Mouse (Mus musculus) neural tube, embryonic 11.5 days (tissue): ENCODE results near the gene Tprg. TPM values are rescaled to one million over a fixed set of nuclear protein-coding genes. Genes with fewer than 3 reads are reported as not detected.
A peak's percentile ranks its signal among the peaks of the same experiment; 100 is the strongest.

ENCODE experiments used
- ATAC-seq: fragments of 200-750 bp; cut with Nextera tagmentation; 2 replicates; pipeline ENCODE4 v1.8.0; 2017; ENCODE audit warnings: moderate number of reproducible peaks, mild to moderate bottlenecking, moderate TSS enrichment, moderate library complexity; ENCODE audit not compliant: insufficient read depth, low FRiP score, low TSS enrichment
- DNase-seq: peaks from one replicate; pipeline ENCODE4 v3.0.0-alpha.2; 2015; ENCODE audit warnings: low spot score
- H3K27ac ChIP-seq: fragments of 300-500 bp; sonication (generic); 2 replicates; pipeline ENCODE4 v1.5.1; 2014; ENCODE audit warnings: low read depth, mild to moderate bottlenecking, low read length
- H3K27me3 ChIP-seq: fragments of 300-500 bp; sonication (generic); 2 replicates; pipeline ENCODE4 v1.6.1; 2014; ENCODE audit warnings: mild to moderate bottlenecking, low read length, mixed read lengths; ENCODE audit not compliant: control insufficient read depth, insufficient read depth
- H3K36me3 ChIP-seq: fragments of 300-500 bp; sonication (generic); 2 replicates; pipeline ENCODE4 v1.6.1; 2014; ENCODE audit warnings: mild to moderate bottlenecking, low read length, moderate library complexity, mixed read lengths; ENCODE audit not compliant: control insufficient read depth, insufficient read depth
- H3K4me1 ChIP-seq: fragments of 300-500 bp; sonication (generic); 2 replicates; pipeline ENCODE4 v1.6.1; 2014; ENCODE audit warnings: low read length, mixed read lengths; ENCODE audit not compliant: control insufficient read depth, insufficient read depth
- H3K4me2 ChIP-seq: fragments of 300-500 bp; sonication (generic); 2 replicates; pipeline ENCODE4 v1.6.1; 2014; ENCODE audit warnings: low read depth, mild to moderate bottlenecking, moderate library complexity
- H3K4me3 ChIP-seq: fragments of 300-500 bp; sonication (generic); 2 replicates; pipeline ENCODE4 v1.5.1; 2014; ENCODE audit warnings: low read depth, low read length
- H3K9ac ChIP-seq: fragments of 300-500 bp; sonication (generic); 2 replicates; pipeline ENCODE4 v1.6.1; 2014; ENCODE audit warnings: mild to moderate bottlenecking, low read length
- H3K9me3 ChIP-seq: fragments of 300-500 bp; sonication (generic); 2 replicates; pipeline ENCODE4 v1.6.1; 2016; ENCODE audit warnings: low read length; ENCODE audit not compliant: control insufficient read depth
- WGBS: fragments of 180-500 bp; shearing (Covaris S2); extraction: QIAGEN DNeasy Blood & Tissue Kit; methylation state at CpG from one replicate; pipeline ENCODE4 v1.1.7; 2014; 5-methylcytosine and 5-hydroxymethylcytosine counted together
- polyA plus RNA-seq: library from polyadenylated mRNA; unstranded; fragments of >200 nt; fragmentation: Nextera tagmentation; extraction: Ambion mirVana; gene quantifications from 2 replicates; pipeline ENCODE4 v1.2.1, GENCODE M21; 2014

Tprg gene
- polyA plus RNA-seq, 1 experiment from 2014 or later = not detected

DNA sequence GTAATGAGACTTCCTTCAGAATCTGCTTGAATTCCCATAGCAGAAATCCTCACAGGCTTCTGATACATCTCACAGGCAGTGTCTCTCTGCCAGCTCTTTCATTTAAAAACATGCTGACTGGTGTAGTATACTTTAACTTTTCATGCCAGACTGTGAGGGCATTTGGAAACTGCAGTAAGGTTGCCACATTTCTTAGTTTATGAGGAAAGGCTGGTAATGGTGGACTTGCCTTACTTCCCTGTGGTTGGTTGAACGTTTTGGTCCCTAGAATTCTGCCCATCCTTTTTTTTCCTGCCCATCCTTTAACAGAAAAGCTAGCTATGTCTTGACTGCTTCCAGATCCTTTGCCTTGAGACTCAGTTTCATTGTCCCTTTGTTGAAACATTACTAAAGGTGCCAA lies 138.8 kb downstream of the Tprg start:
- H3K4me1 ChIP-seq = no peaks in the 10 kb centered on the region
- H3K4me3 ChIP-seq = no peak overlapping the region
- WGBS = 87% methylated on average over 1 of the region's 1 CpGs
- DNase-seq (no peak), ATAC-seq (no peak)
- H3K9ac ChIP-seq = no peak overlapping the region
- no peaks in the 10 kb centered on the region for H3K9me3 ChIP-seq
- H3K27me3 ChIP-seq = no peaks in the 10 kb centered on the region
- H3K36me3 ChIP-seq = no peaks in the 10 kb centered on the region
- H3K27ac ChIP-seq = no peak overlapping the region
- H3K4me2 ChIP-seq = no peak overlapping the region

DNA sequence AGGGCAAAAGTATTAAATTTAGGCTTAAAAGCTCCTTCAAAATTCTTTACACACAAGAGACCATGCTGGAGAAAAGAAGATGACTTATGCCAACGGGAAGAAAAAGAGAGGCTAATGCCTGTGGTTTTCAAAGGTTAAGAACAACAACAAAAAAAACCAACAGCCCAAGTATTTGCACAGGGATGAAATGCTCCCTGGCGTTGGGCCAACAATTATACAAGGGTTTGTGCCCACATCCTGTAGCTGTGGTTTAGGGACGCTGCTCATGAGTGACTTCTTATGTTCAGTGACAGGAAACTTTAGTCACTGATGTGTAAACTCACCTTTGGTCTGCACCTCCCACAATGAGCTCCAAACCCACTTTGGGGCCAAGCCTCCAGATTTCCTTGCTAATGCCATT lies 139.6 kb downstream of the Tprg start:
- Histone ChIP-seq H3K4me3 (no peak overlapping the region), H3K4me2 (no peak overlapping the region), H3K36me3 (no peaks in the 10 kb centered on the region), H3K27ac (no peak overlapping the region), H3K9ac (no peak overlapping the region), H3K4me1 (no peaks in the 10 kb centered on the region), H3K9me3 (no peaks in the 10 kb centered on the region), H3K27me3 (no peaks in the 10 kb centered on the region)
- 85% methylated on average over 3 of the region's 3 CpGs for WGBS
- ATAC-seq (no peak), DNase-seq (no peak)

DNA sequence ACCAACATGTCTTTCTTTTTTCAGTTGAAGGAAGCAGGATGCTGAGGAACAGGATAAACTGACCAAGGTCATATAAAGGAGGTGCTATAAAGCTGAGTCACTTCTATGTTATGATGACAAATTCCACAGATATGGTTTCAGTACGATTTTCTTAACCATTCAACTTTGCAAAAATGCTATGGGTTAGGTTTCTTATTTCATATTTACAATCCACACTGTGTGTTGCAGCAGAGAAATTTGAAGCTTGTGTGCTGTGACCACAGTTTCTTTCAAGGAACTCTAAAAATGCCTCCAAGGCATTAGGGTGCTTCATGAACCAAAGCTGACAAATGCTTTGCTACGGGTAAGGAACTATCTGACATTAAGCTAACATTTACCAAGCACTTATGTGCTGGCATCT lies 153.4 kb downstream of the Tprg start:
- no peak for ATAC-seq
- Histone ChIP-seq H3K27me3 (no peaks in the 10 kb centered on the region), H3K4me2 (no peak overlapping the region), H3K27ac (no peak overlapping the region), H3K9ac (no peak overlapping the region), H3K36me3 (no peaks in the 10 kb centered on the region), H3K4me3 (no peak overlapping the region), H3K9me3 (no peaks in the 10 kb centered on the region), H3K4me1 (no peaks in the 10 kb centered on the region)
- DNase-seq = no peak
- WGBS = 89% methylated on average over 2 of the region's 2 CpGs

DNA sequence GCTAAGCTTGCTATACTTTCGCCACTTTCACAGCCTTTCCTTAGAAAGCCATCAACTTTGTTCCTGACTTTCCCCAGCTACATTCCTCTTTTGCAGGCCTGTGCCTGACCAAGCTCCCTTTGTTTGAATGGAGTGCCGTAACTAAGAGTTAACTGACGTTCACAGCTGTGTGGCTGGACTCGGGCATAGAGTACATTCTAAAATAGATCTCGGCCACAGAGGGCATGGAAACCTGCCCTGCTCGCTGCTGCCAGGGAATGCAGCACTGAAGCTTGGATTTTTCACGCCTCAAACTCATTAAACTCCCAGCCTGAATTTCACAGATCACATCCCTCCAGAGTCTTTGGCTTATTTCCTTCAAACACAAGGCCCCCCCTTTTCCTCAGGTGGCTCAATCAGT lies 159.0 kb downstream of the Tprg start:
- no peak overlapping the region for H3K27ac ChIP-seq
- no peaks in the 10 kb centered on the region for H3K9me3 ChIP-seq
- no peaks in the 10 kb centered on the region for H3K27me3 ChIP-seq
- H3K4me2 ChIP-seq = no peak overlapping the region
- ATAC-seq (no peak), DNase-seq (no peak)
- 54% methylated on average over 7 of the region's 7 CpGs for WGBS
- H3K9ac ChIP-seq = no peak overlapping the region
- no peaks in the 10 kb centered on the region for H3K36me3 ChIP-seq
- H3K4me1 ChIP-seq = no peaks in the 10 kb centered on the region; the same call in 1 of the 2 replicates
- no peak overlapping the region for H3K4me3 ChIP-seq

DNA sequence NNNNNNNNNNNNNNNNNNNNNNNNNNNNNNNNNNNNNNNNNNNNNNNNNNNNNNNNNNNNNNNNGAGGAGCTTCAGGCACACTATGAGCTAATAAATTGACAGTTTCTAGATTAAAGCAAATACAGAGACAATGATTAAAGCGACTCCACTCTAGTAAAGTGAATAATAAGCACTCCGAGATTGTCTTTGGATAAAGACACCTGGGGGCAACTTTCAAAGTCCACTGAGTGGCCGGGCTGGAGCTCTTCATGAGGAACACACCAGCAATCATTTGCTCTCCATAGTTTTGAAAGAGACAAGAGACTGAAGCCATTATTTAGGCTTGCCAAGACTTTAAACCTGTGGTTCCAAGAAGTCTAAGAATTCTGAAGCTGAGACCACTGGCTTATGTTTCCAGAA lies 164.9 kb downstream of the Tprg start:
- ATAC-seq = no peak

DNA sequence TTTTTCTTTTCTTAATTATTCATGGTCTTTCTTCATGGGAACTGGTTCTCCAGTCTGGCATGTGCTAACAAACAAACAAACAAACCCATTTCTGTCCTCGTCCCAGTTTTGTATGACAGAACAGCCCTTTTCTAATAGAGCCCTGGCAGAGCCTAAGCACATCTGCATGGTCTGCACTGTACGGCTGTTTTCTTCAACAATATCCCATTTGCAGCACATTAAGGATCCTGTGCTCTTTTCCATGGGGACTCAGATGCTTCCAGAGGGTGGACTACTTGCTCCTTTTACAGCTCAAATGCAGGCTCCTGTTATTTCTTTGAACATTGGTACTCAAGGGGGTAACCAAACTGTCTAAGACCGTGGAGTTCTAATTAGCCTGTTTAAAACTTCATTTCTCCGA lies 178.1 kb downstream of the Tprg start:
- H3K27me3 ChIP-seq = no peaks in the 10 kb centered on the region
- H3K4me3 ChIP-seq = no peak overlapping the region
- ATAC-seq = no peak
- H3K9ac ChIP-seq = no peak overlapping the region
- WGBS = 84% methylated on average over 4 of the region's 4 CpGs
- no peaks in the 10 kb centered on the region for H3K9me3 ChIP-seq
- H3K4me2 ChIP-seq = no peak overlapping the region
- H3K36me3 ChIP-seq = no peaks in the 10 kb centered on the region
- DNase-seq = no peak
- no peak overlapping the region for H3K27ac ChIP-seq
- no peaks in the 10 kb centered on the region for H3K4me1 ChIP-seq

More for the DNA sequence above, 164.9 kb downstream of the Tprg start:
- DNase-seq = no peak
- Histone ChIP-seq H3K27ac (no peak overlapping the region), H3K4me3 (no peak overlapping the region), H3K4me1 (no peaks in the 10 kb centered on the region; the same call in 1 of the 2 replicates), H3K4me2 (no peak overlapping the region), H3K27me3 (no peaks in the 10 kb centered on the region), H3K9ac (no peak overlapping the region), H3K9me3 (no peaks in the 10 kb centered on the region), H3K36me3 (no peaks in the 10 kb centered on the region)
- 88% methylated on average over 3 of the region's 3 CpGs for WGBS

DNA sequence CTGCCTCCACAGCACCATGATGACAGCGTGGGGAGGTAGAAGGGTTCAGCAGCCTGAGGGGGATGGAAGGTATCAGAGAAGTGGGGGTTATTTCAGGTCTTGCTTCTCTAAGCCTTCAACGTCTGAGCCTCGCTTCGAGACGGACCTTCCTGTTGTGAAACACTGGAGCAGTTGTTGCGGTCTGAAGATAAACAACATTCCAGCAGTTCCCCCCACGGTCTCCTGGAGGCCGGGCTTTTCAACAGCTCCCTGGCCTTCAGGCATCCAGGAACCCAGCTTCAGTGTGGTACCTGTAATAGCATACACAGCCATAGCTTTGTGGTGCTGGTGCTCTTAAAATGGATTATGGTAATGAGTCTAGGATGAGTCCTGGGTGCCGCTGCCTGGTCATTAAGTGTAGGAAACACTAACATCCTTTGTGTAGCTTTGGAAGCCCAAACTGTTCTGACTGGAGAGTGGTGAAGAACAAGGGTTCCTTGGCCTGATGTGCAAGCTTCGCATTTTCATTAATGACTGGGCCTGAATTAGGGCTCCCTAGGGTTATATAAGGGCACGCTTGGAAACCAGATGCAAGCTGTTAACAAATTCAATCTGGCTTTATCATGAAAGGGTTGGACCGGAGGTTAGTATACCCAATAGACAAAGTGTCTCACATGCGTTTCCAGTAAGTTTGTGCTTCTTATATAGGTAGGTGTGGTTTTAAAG lies 179.0 kb downstream of the Tprg start:
- no peak for DNase-seq
- Histone ChIP-seq H3K36me3 (no peaks in the 10 kb centered on the region), H3K4me1 (no peaks in the 10 kb centered on the region), H3K9me3 (no peaks in the 10 kb centered on the region), H3K27me3 (no peaks in the 10 kb centered on the region), H3K9ac (no peak overlapping the region), H3K27ac (no peak overlapping the region), H3K4me2 (no peak overlapping the region), H3K4me3 (no peak overlapping the region)
- ATAC-seq = peak; percentile 35; the same call in 1 of the 2 replicates
- 54% methylated on average over 13 of the region's 13 CpGs for WGBS

DNA sequence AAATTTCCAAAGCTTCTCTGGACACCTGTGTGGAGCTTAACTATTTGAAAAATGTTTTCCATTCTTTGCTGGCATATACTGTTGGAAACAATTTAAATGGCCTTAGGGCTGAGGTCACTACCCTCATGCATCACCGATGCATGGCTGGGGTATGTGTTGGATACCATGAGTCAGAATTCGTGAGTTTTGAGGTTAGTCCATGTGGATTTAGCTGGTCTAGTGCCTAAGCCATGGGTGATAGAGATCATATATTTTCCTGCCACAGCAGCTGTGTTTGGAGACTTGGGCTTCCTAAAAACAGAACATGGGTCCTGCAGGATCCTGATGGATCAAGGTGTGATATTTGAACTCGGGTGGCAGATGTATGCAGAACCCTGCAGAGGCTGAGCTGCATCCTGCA lies 181.4 kb downstream of the Tprg start:
- Histone ChIP-seq H3K9me3 (no peaks in the 10 kb centered on the region), H3K27ac (no peak overlapping the region), H3K4me2 (no peak overlapping the region), H3K36me3 (no peaks in the 10 kb centered on the region), H3K4me3 (no peak overlapping the region), H3K9ac (no peak overlapping the region), H3K4me1 (no peaks in the 10 kb centered on the region), H3K27me3 (no peaks in the 10 kb centered on the region)
- no peak for DNase-seq
- no peak for ATAC-seq
- 81% methylated on average over 3 of the region's 3 CpGs for WGBS

DNA sequence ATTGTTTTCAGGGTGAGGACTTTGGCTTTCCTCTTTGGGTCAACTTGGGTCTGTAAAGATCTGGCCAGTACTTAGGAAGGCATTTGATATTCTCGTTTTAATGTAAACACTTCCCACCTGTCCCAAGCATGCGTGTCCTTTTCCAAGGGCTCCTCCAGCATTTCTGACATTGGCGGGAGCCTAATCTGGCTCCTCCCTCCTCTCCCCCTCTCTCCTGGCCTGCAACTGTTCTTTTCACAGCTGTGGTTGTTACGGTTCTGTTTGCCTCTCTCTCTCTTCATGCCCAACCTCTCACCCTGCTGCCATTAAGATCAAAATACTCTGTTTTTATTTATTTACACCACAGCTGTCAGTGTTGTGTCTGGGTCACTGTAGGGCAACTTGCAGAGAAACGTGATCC lies 182.0 kb downstream of the Tprg start:
- WGBS = 60% methylated on average over 5 of the region's 5 CpGs
- no peaks in the 10 kb centered on the region for H3K9me3 ChIP-seq

More for the DNA sequence above, 182.0 kb downstream of the Tprg start:
- H3K4me1 ChIP-seq = no peaks in the 10 kb centered on the region
- no peak overlapping the region for H3K4me2 ChIP-seq
- H3K4me3 ChIP-seq = no peak overlapping the region
- no peak for ATAC-seq
- no peak overlapping the region for H3K27ac ChIP-seq
- no peaks in the 10 kb centered on the region for H3K27me3 ChIP-seq
- no peak overlapping the region for H3K9ac ChIP-seq
- no peak for DNase-seq
- no peaks in the 10 kb centered on the region for H3K36me3 ChIP-seq
